ENCODE assay signal across 8 mouse cellular contexts in genomic region chr4:45789263-45789958, GRCm38 (mm10). TPM values are rescaled to one million over a fixed set of nuclear protein-coding genes. Genes with fewer than 3 reads are reported as not detected.
DNase-seq lines count a peak whose midpoint lies in the region; ATAC-seq lines count a peak whose summit lies in the region.

No protein-coding gene starts in this region.

- DNase-seq in embryonic facial prominence, embryonic 14.5 days (ENCODE audit: low spot score): peak; percentile 17
- DNase-seq in heart, postnatal 14 days: peak; percentile 42 to 44
- peak; percentile 51 to 81 for DNase-seq in left cerebral cortex, adult 9 months (ENCODE audit: low spot score in 2 of 2)
- no peak for DNase-seq in thymus, postnatal 4 days
- no peak for DNase-seq in ovary, postnatal 36 days (ENCODE audit: low spot score)

- 0 out of 2 replicates have a peak overlapping the region, but pooled peaks have one; percentile 44 for H3K27ac ChIP-seq in midbrain, embryonic 13.5 days
- H3K27ac ChIP-seq in midbrain, embryonic 15.5 days: no peak overlapping the region
- no peak overlapping the region for H3K27ac ChIP-seq in embryonic facial prominence, embryonic 14.5 days (replicated peaks; ENCODE audit: low read depth, low read length)
- H3K27ac ChIP-seq in stomach, embryonic 15.5 days: peak overlapping the region; percentile 63; the same call in 1 of the 2 replicates

- H3K4me2 ChIP-seq in midbrain, embryonic 13.5 days (replicated peaks): no peak overlapping the region
- no peak overlapping the region for H3K4me2 ChIP-seq in midbrain, embryonic 15.5 days
- no peak overlapping the region for H3K4me2 ChIP-seq in embryonic facial prominence, embryonic 14.5 days (ENCODE audit: low read depth, low read length)
- no peak overlapping the region for H3K4me2 ChIP-seq in stomach, embryonic 15.5 days

- H3K36me3 ChIP-seq in midbrain, embryonic 13.5 days: no peaks in the 10 kb centered on the region
- no peaks in the 10 kb centered on the region for H3K36me3 ChIP-seq in midbrain, embryonic 15.5 days (replicated peaks)
- H3K36me3 ChIP-seq in embryonic facial prominence, embryonic 14.5 days (ENCODE audit: control insufficient read depth, insufficient read depth, low read length): no peaks in the 10 kb centered on the region
- H3K36me3 ChIP-seq in stomach, embryonic 15.5 days: no peaks in the 10 kb centered on the region

- no peaks in the 10 kb centered on the region; the same call in 1 of the 2 replicates for H3K9me3 ChIP-seq in midbrain, embryonic 13.5 days
- no peaks in the 10 kb centered on the region for H3K9me3 ChIP-seq in midbrain, embryonic 15.5 days
- no peaks in the 10 kb centered on the region for H3K9me3 ChIP-seq in embryonic facial prominence, embryonic 14.5 days (ENCODE audit: control insufficient read depth, low read length)
- H3K9me3 ChIP-seq in stomach, embryonic 15.5 days: no peaks in the 10 kb centered on the region

- no peak overlapping the region for H3K4me3 ChIP-seq in midbrain, embryonic 13.5 days (replicated peaks)
- H3K4me3 ChIP-seq in midbrain, embryonic 15.5 days: no peak overlapping the region
- H3K4me3 ChIP-seq in embryonic facial prominence, embryonic 14.5 days (ENCODE audit: low read depth, low read length): no peak overlapping the region
- H3K4me3 ChIP-seq in stomach, embryonic 15.5 days (replicated peaks): no peak overlapping the region

- ATAC-seq in midbrain, embryonic 13.5 days: no peak
- no peak for ATAC-seq in midbrain, embryonic 15.5 days (replicated peaks)
- ATAC-seq in embryonic facial prominence, embryonic 14.5 days (ENCODE audit: low read depth): no peak
- peak; percentile 57; the same call in 1 of the 2 replicates for ATAC-seq in stomach, embryonic 15.5 days (ENCODE audit: insufficient read depth, low FRiP score, low read depth)

- intact Hi-C loops in heart, postnatal 14 days (cut with DNase I): loop anchor here (5.0 kb wide), 1 partner anchor 63 kb away; no protein-coding TSS in a partner anchor

- H3K27me3 ChIP-seq in midbrain, embryonic 13.5 days: 0 out of 2 replicates have a peak, but pooled peaks cover 10% of the 10 kb centered on the region
- no peaks in the 10 kb centered on the region for H3K27me3 ChIP-seq in midbrain, embryonic 15.5 days (replicated peaks)
- no peaks in the 10 kb centered on the region for H3K27me3 ChIP-seq in embryonic facial prominence, embryonic 14.5 days (replicated peaks; ENCODE audit: control insufficient read depth, insufficient read depth, low read length)
- no peaks in the 10 kb centered on the region for H3K27me3 ChIP-seq in stomach, embryonic 15.5 days (replicated peaks)

- 69% methylated on average over 13 of the region's 13 CpGs for WGBS in midbrain, embryonic 13.5 days
- WGBS in midbrain, embryonic 15.5 days: 64% methylated on average over 13 of the region's 13 CpGs
- 59% methylated on average over 13 of the region's 13 CpGs for WGBS in embryonic facial prominence, embryonic 14.5 days
- WGBS in stomach, embryonic 15.5 days: 48% methylated on average over 13 of the region's 13 CpGs

- no peak overlapping the region for H3K9ac ChIP-seq in midbrain, embryonic 13.5 days (replicated peaks)
- H3K9ac ChIP-seq in midbrain, embryonic 15.5 days: no peak overlapping the region
- no peak overlapping the region for H3K9ac ChIP-seq in embryonic facial prominence, embryonic 14.5 days (ENCODE audit: low read depth, low read length)
- H3K9ac ChIP-seq in stomach, embryonic 15.5 days: no peak overlapping the region

- H3K4me1 ChIP-seq in midbrain, embryonic 13.5 days (replicated peaks): peaks cover 18% of the 10 kb centered on the region
- peaks cover 8% of the 10 kb centered on the region for H3K4me1 ChIP-seq in midbrain, embryonic 15.5 days
- H3K4me1 ChIP-seq in embryonic facial prominence, embryonic 14.5 days (ENCODE audit: control insufficient read depth, insufficient read depth, low read length): no peaks in the 10 kb centered on the region
- 0 out of 2 replicates have a peak, but pooled peaks cover 9% of the 10 kb centered on the region for H3K4me1 ChIP-seq in stomach, embryonic 15.5 days

RNA-seq across cellular contexts. Expression of gene Aldh1b1, which starts 9.4 kb away (rescaled TPM):
- polyA plus RNA-seq in midbrain, embryonic 13.5 days (2015; fragmentation: Nextera tagmentation; extraction: Ambion mirVana): 15.8 and 17.6 TPM in 2 replicates
- 22.5 and 23.3 TPM in 2 replicates for polyA plus RNA-seq in midbrain, embryonic 15.5 days (2015; fragmentation: Nextera tagmentation; extraction: Ambion mirVana)
- 1.5 and 2.1 TPM in 2 replicates for polyA plus RNA-seq in embryonic facial prominence, embryonic 14.5 days (2014; fragmentation: Nextera tagmentation; extraction: Ambion mirVana)
- 10 to 100 TPM; 30.2 to 31.6 TPM for total RNA-seq in heart, postnatal 14 days (2021)
- 127 and 187 TPM in 2 replicates for polyA plus RNA-seq in stomach, embryonic 15.5 days (2015; fragmentation: Nextera tagmentation; extraction: Ambion mirVana)

RNA-seq across cellular contexts. Expression of gene Igfbpl1, which starts 37.3 kb away (rescaled TPM):
- polyA plus RNA-seq in midbrain, embryonic 13.5 days (2015; fragmentation: Nextera tagmentation; extraction: Ambion mirVana): 69.9 and 83.3 TPM in 2 replicates
- 57.0 and 65.1 TPM in 2 replicates for polyA plus RNA-seq in midbrain, embryonic 15.5 days (2015; fragmentation: Nextera tagmentation; extraction: Ambion mirVana)
- polyA plus RNA-seq in embryonic facial prominence, embryonic 14.5 days (2014; fragmentation: Nextera tagmentation; extraction: Ambion mirVana): 0.71 and 0.92 TPM in 2 replicates
- 1 to 10 TPM; 2.2 to 2.4 TPM for total RNA-seq in heart, postnatal 14 days (2021)
- polyA plus RNA-seq in stomach, embryonic 15.5 days (2015; fragmentation: Nextera tagmentation; extraction: Ambion mirVana): 0.48 and 0.87 TPM in 2 replicates

RNA-seq across cellular contexts. Expression of gene Stra6l, which starts 59.1 kb away (rescaled TPM):
- polyA plus RNA-seq in midbrain, embryonic 13.5 days (2015; fragmentation: Nextera tagmentation; extraction: Ambion mirVana): 1.1 and 1.2 TPM in 2 replicates
- polyA plus RNA-seq in midbrain, embryonic 15.5 days (2015; fragmentation: Nextera tagmentation; extraction: Ambion mirVana): 1.0 and 1.1 TPM in 2 replicates
- 0.20 and 0.47 TPM in 2 replicates for polyA plus RNA-seq in embryonic facial prominence, embryonic 14.5 days (2014; fragmentation: Nextera tagmentation; extraction: Ambion mirVana)
- total RNA-seq in heart, postnatal 14 days (2021): not detected
- 1.5 and 1.7 TPM in 2 replicates for polyA plus RNA-seq in stomach, embryonic 15.5 days (2015; fragmentation: Nextera tagmentation; extraction: Ambion mirVana)

Comparison
In these comparisons a context has a peak if more than half of its experiments do, and no peak if none do; other contexts are left out.
1. H3K27ac ChIP-seq: peak in midbrain, embryonic 13.5 days (single experiment) and stomach, embryonic 15.5 days (single experiment); none in midbrain, embryonic 15.5 days (single experiment) and embryonic facial prominence, embryonic 14.5 days (single experiment).
2. DNase-seq: peak in embryonic facial prominence, embryonic 14.5 days (single experiment), heart, postnatal 14 days (2 of 2) and left cerebral cortex, adult 9 months (2 of 2); none in thymus, postnatal 4 days (single experiment) and ovary, postnatal 36 days (single experiment).
3. RNA of gene Igfbpl1, which starts 37.3 kb away (polyA plus RNA-seq): 69.9 to 83.3 TPM in midbrain, embryonic 13.5 days and 57.0 to 65.1 TPM in midbrain, embryonic 15.5 days; 0.71 to 0.92 TPM in embryonic facial prominence, embryonic 14.5 days and 0.48 to 0.87 TPM in stomach, embryonic 15.5 days; every median in the first group is over 10 times any median in the second.